Mouse (Mus musculus): ENCODE measurements around the gene Zbtb16. TPM values are rescaled to one million over a fixed set of nuclear protein-coding genes. Genes with fewer than 3 reads are reported as not detected.

The Zbtb16 gene
- polyA plus RNA-seq, 1 experiment, result 1.2 TPM

DNA sequence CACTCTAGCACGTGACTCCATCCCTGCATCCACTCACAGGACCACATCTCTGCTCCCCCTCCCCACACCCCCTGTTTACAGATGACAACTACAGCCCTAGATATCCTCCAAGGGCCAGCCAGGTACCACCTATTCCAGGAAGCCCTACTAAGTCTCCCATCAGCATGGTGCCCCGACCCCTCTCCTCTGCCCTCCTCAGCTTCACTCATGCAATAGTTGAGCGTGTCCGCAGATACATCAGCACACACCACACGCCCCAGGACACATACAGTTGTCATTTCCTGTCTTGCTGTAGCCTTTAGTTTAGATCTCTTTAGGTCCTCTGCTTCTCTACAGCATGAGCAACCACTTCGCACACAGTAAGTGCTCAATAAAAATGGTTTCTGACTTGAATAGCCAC, 23.7 kb downstream of the Zbtb16 start:
- DNase-seq (ENCODE audit: low read depth, low spot score), result no peak
- 89% methylated on average over 6 of the region's 6 CpGs for WGBS

DNA sequence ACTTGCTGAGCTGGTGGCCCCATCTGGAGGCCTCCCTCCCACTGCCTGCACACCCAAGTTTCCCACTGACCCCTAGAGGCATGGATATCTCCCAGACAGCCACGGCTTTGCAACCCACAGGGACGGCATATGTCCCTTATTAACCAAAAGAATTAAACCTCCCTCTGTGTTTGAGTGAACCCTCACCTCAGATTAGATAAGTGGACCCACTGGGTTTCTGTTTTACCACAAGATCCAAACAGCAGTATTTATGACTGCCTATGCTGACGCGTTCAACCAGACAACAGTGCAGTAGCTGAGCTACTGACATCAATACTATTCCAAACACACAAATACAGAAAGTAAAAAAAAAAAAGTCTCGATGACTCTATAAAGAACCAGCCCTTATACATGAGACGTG, 29.4 kb downstream of the Zbtb16 start:
- WGBS, result 63% methylated on average over 6 of the region's 6 CpGs
- no peak for DNase-seq (ENCODE audit: low read depth, low spot score)

DNA sequence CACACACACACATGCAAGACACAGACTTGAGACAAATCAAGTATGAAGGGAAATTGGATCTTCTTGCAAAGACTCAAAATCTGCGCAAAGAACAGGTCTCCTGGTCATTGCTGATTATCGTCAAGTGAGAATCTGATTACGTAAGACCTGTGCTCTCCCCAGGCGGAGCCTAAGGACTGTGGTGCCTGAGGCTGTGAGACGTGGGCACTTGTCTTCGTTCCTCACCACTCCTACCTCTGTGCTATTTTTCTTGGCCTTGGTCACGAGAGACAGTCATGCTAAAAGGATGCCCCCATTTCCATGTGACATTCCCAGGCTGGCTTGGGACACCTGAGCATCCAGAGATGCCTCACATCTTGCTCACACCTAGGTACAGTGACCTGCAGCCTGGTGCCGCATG, 30.2 kb downstream of the Zbtb16 start:
- WGBS, result 79% methylated on average over 8 of the region's 8 CpGs
- DNase-seq (ENCODE audit: low read depth, low spot score), result no peak

DNA sequence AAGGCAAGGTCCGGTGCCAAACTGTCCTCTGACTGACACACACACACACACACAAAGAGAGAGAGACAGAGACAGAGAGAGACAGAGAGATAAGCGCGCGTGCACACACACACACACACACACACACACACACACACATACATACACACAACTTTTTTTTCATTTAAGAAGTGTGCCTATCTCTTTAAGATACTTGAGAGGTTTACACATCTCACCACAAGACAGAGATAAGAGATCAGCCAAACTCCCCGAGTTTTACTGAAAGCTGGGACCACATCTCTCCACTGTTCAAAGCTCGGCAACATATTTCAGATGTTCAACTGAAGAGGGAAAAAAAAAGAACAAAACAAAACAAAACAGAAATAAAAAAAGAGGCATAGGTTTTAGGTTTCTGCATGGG, 31.5 kb downstream of the Zbtb16 start:
- DNase-seq (ENCODE audit: low read depth, low spot score), result no peak
- WGBS, result 69% methylated on average over 6 of the region's 6 CpGs

DNA sequence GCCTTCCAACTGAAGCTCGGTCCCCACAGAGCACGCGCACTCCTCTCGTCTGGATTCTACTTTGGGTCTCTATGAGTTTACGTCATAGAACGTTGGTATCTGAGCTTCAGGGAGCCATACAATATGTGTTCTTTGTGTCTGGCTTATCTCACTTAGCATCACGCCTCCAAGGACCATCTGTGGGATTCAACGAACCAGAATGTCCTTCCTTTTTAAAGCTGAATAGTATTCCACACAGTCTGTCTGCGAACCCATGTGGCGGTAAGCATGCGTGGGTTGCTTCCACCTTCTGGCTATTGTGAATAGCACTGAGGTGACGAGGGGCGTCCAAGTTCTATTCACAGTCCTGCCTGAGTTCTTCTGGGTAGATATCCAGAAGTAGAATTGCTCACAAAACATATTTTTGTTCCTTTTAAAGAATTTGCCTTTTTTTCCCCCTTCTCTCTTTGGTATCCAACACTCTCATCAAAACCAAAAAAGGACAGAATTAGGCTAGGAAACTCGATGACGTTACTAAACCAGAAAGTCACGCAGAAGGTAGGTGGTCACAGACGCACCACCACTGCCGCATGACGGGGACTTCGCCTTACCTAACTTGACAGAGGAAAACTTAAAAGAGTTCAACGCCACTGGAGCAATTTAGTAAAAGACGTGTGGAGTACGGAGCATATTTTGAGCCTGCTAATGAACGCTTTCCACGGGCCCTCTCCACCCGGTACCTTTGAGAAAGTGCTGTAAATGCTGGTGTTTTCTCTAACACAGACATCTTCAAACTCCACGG, 32.4 kb downstream of the Zbtb16 start:
- WGBS, result 90% methylated on average over 27 of the region's 27 CpGs

DNA sequence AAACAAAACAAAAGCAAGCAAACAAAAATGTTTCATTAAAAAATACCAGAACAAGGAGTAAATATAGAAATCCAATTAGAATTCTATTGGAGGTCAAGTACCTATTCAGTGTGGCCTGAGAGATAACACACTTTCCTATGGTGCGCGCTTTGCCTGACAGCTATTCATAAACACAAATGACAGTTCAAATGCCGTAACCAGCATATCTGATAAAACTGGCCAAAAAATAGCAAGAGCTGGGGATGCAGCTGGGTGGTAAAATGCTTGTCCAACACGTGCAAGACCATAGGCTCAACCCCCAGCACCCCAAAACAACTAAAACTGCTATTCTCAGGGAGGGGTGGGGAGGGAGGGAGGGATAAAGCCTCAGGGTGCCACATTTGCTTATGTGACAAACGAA, 33.6 kb downstream of the Zbtb16 start:
- no peak for DNase-seq (ENCODE audit: low read depth, low spot score)
- 75% methylated on average over 5 of the region's 5 CpGs for WGBS

More for the DNA sequence above, 32.4 kb downstream of the Zbtb16 start:
- DNase-seq (ENCODE audit: low read depth, low spot score), result no peak

DNA sequence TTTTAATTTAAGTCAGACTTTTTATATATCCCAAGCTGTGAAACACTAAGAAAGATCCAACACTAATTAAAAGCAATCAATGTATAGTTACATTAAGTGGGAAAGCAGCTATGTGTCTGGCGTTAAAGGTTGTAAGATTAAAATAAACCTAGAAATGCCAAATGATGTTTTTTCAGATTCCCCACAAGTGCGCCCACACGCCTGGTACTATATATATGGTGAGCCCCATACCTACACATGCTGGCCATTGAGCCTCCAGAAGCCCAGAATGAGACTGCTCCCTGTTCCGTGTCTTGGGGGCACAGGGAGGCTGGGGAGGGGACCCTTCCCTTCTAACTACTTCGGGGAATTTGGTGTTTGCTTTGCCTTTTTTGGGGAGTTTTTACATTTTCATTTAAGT, 34.7 kb downstream of the Zbtb16 start:
- WGBS, result 90% methylated on average over 5 of the region's 5 CpGs
- DNase-seq (ENCODE audit: low read depth, low spot score), result no peak

DNA sequence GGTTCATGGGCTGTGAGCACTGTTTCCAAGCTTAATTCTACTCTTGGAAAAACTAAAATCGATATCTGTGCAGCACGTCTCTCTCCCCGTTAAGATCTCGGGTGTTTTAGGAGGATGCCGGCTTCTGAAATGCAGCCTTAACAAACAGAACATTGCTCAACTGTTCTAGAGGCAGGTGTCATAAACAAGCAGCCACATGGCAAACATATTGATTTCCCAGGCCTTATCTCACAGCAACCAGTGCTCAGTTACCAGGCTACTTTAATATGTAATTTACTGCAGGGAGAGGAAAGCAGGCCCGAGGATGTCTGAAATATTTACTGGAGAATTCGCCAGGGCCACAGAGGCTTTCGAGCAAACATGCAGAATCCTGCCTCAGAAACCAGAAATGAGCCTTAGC, 35.4 kb downstream of the Zbtb16 start:
- 34% methylated on average over 8 of the region's 8 CpGs for WGBS
- DNase-seq (ENCODE audit: low read depth, low spot score), result no peak

DNA sequence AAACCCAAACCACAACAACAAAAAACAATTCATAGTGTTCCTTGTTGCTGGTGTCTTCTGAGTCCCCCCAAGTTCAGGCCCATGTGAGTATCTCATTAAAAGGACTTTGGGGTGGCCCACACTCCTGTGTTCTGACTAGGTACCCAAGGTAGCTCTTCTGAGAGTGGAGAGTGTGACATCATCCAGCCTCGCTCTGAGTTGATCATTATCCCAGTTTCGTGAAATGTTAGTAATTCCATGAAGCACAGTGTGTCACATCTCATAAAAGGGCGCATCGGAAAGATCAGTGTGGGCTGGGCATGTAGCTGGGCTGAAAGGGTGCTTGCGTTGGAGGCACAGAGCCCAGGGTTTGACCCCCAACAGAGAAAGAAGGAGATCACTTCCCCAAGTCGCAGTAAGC, 38.0 kb downstream of the Zbtb16 start:
- DNase-seq (ENCODE audit: low read depth, low spot score), result no peak
- WGBS, result 49% methylated on average over 6 of the region's 6 CpGs

DNA sequence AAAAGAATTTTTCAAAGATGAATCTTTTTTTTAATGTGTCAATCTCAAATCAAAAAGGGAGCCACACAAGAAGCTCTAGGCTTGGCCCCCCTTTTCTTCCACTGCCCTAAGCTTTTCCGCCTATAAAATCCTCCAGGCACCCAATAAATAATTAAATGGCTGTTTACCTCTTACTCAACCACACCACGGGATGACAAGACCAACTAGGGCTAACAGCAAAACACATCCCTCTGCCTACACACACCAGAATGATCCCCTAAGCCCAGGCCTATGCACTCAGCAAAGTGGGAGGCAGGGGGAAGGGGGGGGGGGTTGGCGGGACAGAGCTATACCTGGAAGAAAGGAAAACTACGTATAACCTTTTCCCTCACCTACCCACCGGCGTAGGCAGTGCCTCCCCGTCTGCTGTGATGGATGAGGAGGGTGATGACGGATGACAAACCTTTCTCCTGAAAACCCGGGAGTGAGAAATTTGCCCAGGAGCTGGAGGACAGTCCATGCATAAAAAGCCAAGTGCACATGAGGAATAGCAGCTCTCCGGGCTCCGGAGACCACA, 39.7 kb downstream of the Zbtb16 start:
- no peak for DNase-seq (ENCODE audit: low read depth, low spot score)
- 39% methylated on average over 11 of the region's 11 CpGs for WGBS

DNA sequence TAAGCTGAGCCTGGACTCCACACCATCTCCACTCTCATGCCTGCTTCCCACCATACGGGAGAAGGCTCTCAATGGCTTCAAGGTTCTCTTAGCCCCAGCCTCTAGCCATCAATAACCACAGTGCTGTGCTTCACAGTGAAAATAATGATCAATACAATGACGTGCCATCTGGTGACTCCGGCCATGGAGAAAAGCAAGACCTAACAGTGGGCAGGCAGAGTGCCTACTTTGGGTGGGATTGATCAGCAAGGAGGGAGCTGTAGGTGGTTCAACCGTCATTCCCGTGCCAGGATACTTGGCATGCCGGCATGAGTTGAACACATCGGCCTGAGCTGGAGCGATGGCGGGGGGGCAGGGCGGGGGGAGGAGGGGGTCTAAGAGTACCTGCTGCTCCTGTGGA, 40.3 kb downstream of the Zbtb16 start:
- no peak for DNase-seq (ENCODE audit: low read depth, low spot score)
- 49% methylated on average over 10 of the region's 10 CpGs for WGBS

DNA sequence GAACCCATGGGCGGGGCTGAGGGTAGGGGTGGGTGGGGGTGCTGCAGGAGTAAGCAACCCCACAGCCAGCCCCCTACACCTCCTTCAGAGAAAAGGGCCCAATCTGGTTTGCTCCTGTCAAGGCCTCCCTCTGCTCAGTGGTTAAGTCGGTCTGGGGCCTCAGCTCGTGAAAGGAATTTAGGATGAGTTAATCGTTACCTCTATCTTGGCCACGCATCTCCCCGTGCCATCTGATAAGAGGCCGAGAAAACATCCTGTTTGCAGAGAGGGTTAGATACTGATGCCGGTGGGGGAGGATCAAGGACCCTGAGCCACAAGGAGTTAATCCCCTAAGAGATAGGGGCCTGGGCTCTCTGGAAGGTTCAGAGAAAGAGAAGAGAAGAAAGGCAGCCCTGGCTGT, 40.9 kb downstream of the Zbtb16 start:
- no peak for DNase-seq (ENCODE audit: low read depth, low spot score)
- WGBS, result 26% methylated on average over 8 of the region's 8 CpGs

DNA sequence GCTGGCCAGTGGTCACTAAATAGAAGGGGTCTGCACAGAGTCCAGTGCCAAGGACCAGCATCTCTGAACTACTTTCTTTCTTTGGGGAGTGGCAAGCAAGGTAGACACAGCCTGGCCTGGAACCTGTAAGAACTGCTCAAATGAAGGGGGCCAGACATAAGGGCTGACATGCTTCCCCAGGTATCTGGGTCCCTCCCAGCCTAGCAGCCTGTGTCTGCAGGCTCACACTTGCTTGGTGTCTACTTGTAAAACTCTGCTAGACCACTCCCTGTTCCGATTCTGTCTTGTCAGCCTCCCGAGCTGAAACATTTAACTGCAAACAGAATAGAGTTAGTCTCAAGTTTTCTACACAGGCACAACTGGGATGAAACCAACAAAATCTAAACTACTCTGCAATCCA, 41.6 kb downstream of the Zbtb16 start:
- DNase-seq (ENCODE audit: low read depth, low spot score), result no peak
- WGBS, result 46% methylated on average over 2 of the region's 2 CpGs

DNA sequence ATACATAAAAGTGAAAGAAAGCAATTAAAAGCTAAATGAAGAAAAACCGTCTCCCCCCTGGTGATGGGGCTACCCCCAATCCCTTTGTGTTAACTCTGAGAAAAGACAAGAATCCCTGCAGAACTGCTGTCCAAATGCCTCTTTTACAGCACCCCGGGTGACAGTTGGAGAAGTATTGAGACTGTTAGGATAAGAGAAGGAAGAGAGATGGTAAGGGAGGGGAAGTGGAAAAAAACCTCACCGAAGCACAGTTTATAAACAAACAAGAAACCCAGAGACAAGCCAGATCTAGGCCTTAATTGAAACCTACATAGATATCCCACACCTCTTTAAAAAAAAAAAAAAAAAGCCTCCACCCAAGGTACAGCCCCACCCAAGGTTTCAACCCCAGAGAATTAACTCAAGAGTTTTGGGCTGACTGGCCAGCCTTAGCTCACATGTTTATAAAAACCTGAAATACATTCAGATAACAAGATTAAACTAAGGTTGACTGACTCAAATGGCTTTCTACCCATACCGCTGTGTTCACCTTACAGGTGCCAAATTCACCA, 42.3 kb downstream of the Zbtb16 start:
- 52% methylated on average over 4 of the region's 4 CpGs for WGBS
- no peak for DNase-seq (ENCODE audit: low read depth, low spot score)

DNA sequence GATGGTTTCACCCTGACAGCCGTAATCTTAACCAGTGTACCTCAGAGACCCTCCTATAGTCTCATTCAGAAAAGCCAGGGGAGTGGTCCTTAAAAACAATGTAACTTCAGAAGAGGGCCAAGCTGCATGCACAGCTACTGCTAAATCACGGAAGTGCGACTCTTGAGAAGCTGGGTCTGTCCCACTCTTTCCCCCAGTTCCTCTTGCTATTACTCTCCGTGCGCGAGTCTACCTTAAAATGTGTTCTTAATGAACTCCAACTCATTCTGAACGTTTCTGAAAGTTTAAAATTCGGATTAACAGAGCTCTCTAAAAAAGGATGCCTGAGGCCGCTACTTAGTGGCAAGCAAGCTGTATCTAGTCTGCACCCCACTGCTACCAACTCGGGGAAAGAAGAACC, 45.4 kb downstream of the Zbtb16 start:
- WGBS, result 84% methylated on average over 10 of the region's 10 CpGs
- DNase-seq (ENCODE audit: low read depth, low spot score), result no peak

DNA sequence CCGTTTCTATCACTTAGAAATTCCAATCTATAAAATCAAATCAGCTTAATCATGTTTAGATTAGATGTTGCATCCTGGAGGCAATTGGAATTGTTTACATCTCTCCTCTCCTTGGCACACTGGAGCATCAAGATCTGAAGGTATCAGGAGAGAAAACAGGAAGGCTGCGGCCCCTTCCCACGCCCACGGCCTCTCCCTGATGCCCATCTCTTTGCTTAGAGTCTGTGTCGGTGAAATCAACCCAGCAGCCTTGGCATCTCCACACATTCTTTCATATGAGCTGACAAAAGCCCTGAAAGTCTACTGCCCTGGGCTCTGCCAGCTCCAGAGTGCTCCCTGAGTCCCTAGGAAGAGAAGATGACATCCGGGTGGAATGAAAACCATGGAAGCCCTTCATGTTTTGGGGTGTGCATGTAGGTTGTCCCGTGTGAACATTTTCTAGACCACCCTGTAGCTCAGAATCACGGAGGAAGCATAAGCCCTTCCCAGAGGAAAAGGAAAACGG, 48.1 kb downstream of the Zbtb16 start:
- no peak for DNase-seq (ENCODE audit: low read depth, low spot score)
- 59% methylated on average over 9 of the region's 9 CpGs for WGBS

DNA sequence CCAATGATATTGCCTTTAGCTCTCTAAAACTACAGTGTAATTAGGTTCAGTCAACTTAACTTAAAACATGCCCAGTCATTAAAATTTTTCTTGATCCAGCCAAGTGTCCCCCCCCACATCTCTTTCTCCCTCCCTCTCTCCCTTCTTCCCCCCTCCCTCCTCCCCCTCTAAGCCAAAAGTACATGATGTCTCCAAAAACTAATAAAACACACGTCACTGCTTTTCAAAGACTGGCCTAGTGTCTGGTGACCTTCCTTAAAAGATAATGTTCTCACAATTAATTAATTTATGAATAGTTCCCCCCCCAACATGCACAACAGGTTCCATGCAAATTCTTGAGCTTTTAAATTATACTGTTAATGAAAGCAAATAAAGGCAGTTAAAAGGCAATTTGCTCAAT, 48.7 kb downstream of the Zbtb16 start:
- whole genome bisulfite sequencing, result 37% methylated on average over 1 of the region's 1 CpGs

DNA sequence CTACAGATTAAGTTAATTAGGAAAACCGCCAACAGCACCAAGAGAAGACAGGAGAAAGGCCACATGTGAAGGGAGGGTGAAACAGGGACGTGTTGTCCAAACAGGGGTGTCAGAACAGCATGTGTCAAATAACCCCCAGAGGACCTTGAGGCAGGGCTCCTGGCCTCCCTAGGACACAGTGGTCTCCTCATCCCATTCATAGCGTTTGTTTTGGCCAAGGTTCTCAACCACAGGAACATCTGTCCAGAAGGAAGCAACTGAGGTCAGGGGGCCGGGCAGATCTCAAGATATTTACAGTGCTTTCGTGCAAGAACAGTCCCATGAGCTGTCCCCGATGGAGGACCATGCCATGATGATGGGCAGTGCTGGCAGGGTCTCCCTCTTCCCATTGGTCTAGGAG, 49.2 kb downstream of the Zbtb16 start:
- 64% methylated on average over 6 of the region's 6 CpGs for WGBS
- no peak for DNase-seq (ENCODE audit: low read depth, low spot score)

More for the DNA sequence above, 48.7 kb downstream of the Zbtb16 start:
- DNase-seq (ENCODE audit: low read depth, low spot score), result no peak

DNA sequence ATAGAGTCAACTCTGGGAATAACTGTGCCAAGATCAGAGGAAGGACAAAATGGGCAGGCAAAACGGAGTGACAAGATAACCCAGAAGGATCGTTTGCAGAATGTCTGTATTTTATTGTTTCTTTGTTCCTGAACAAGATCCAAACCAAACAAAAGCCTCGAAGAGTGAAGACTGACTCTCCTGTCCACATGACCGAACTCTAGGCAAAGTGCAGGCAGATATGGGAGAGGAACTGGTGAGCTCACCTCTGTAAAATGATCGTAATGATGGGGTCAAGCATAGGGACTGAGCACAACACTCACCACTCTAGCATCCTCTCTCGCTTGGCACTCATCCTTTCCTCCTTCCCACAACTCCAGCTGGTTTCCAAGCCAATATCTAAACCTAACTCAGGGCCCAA, 51.1 kb downstream of the Zbtb16 start:
- DNase-seq (ENCODE audit: low read depth, low spot score), result no peak
- WGBS, result 33% methylated on average over 6 of the region's 6 CpGs

DNA sequence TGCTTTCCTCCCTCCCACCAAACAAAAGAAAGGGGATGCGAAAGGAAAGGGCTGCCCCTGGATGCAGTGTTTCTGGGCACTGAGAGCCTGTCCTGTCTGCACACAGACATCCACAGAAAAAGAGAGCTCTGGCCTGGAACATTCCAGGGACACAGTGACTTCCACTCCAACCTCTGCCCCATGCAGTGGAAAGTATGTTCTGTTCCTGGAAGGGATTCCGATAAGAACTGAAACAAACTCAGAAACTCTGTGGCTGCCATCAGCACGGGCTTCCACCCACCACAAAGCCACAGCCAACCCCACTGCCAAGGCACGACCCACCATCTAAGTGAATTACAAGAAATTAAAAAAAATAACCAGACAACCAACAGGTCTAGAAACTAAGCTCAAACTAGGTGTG, 52.7 kb downstream of the Zbtb16 start:
- DNase-seq (ENCODE audit: low read depth, low spot score), result no peak
- 67% methylated on average over 4 of the region's 4 CpGs for WGBS
